Mouse (Mus musculus) heart, embryonic 16.5 days (tissue): ENCODE results near the gene Baiap2l2. TPM values are rescaled to one million over a fixed set of nuclear protein-coding genes. Genes with fewer than 3 reads are reported as not detected.

Experiments
- ATAC-seq: fragments of 200-750 bp; cut with Nextera tagmentation; replicated peaks from 2 replicates; pipeline ENCODE4 v1.8.0; 2017; ENCODE audit warnings: moderate number of reproducible peaks; ENCODE audit not compliant: insufficient read depth, low FRiP score; ENCODE audit errors: extremely low read depth
- H3K27ac ChIP-seq: fragments of 300-500 bp; sonication (generic); 2 replicates; pipeline ENCODE4 v1.5.1; 2014; ENCODE audit warnings: mild to moderate bottlenecking, low read length, control low read depth, moderate library complexity
- H3K27me3 ChIP-seq: fragments of 300-500 bp; sonication (generic); 2 replicates; pipeline ENCODE4 v1.6.1; 2014; ENCODE audit warnings: low read length, mixed read lengths; ENCODE audit not compliant: control insufficient read depth, insufficient read depth
- H3K36me3 ChIP-seq: fragments of 300-500 bp; sonication (generic); 2 replicates; pipeline ENCODE4 v1.6.1; 2014; ENCODE audit not compliant: control insufficient read depth, insufficient read depth
- H3K4me1 ChIP-seq: fragments of 300-500 bp; sonication (generic); 2 replicates; pipeline ENCODE4 v1.6.1; 2014; ENCODE audit warnings: low read length, mixed read lengths; ENCODE audit not compliant: control insufficient read depth, insufficient read depth
- H3K4me2 ChIP-seq: fragments of 300-500 bp; sonication (generic); 2 replicates; pipeline ENCODE4 v1.6.1; 2014; ENCODE audit warnings: low read depth, mild to moderate bottlenecking, control low read depth, low read length
- H3K4me3 ChIP-seq: fragments of 300-500 bp; sonication (generic); 2 replicates; pipeline ENCODE4 v1.5.1; 2014; ENCODE audit warnings: mild to moderate bottlenecking, control low read depth, low read length
- H3K9ac ChIP-seq: fragments of 300-500 bp; sonication (generic); 2 replicates; pipeline ENCODE4 v1.6.1; 2014; ENCODE audit warnings: low read length, control low read depth
- H3K9me3 ChIP-seq: fragments of 300-500 bp; sonication (generic); replicated peaks from 2 replicates; pipeline ENCODE4 v1.6.1; 2016; ENCODE audit warnings: low read length; ENCODE audit not compliant: control insufficient read depth
- WGBS: fragments of 180-500 bp; shearing (Covaris S2); extraction: QIAGEN DNeasy Blood & Tissue Kit; methylation state at CpG from one replicate; pipeline ENCODE4 v1.1.7; 2014; 5-methylcytosine and 5-hydroxymethylcytosine counted together
- polyA plus RNA-seq: library from polyadenylated mRNA; unstranded; fragments of >200 nt; fragmentation: Nextera tagmentation; extraction: Ambion mirVana; gene quantifications from 2 replicates; pipeline ENCODE4 v1.2.1, GENCODE M21; 2015

The Baiap2l2 gene
- polyA plus RNA-seq, 1 experiment from 2014 or later, result 17.3 TPM

DNA sequence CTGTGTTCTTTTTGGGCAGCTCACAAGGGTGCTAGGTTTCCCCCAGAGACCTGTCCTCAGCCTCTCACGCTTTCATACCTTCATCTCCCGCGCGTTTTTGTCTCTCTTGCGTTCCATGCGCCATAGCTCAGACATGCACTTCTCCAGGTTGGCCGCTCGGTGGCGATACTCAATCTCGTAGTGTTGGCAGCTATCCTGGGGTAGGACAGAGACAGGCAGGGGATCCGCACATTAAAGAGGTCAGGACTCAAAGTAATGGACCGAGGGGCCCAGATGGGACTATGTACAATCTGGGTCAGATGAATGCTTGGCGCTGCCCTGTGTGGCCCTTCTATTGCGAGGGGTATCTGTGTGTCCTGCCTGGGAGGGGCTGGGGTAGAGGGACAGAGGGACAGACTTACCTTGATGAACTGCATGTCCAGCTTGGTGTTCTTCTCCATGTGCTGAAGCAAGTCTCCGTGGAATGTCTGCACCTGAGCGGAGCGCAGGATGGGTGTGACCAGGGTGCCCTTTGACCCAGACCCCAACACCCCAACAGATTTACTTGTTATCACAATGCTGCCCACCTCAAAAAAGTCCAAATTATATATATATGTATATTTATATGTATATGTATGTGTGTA lies 14.1 kb downstream of the Baiap2l2 start:
- H3K9ac ChIP-seq, result peak overlapping the region; percentile 70
- no peak for ATAC-seq
- WGBS, result 19% methylated on average over 17 of the region's 17 CpGs

DNA sequence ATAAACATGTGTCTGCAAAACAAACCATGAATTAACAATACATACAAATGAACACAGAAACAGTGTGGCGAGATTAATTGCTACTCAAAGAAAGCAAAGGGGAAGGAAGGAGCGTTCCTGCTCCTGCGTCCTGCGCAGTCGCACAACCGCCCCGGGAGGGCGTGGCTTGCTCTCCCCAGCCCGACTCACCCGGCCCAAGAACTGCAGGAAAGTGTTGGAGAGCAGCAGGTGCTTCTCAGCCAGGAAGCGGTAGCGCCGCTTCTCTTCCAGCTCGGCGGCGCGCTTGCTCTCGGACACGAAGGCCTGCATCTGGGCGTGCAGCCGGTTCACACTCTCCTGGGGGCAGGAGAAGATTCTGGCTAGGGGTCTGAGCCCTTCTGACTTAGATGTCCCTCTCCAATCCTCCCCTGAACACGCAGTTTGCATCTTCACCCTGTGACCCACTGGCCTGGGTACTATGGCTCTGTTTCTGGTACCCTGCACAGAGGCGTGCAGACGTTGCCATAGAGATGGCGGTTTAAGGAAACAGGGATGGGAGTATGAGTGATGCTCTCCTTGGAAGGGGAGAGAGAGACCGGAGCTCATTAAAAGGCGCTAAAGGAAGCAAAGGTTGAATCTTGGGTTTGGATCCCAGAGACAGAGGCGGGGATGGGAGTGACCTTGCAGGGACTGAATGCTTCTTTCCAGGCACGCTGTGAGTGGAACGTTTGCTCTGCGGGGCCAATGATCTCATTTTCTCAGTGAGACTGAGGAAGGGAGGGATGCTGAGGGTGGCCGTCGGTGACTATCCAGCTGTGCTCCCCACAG lies 14.8 kb downstream of the Baiap2l2 start:
- peak; percentile 77 for ATAC-seq
- peak overlapping the region; percentile 85 for H3K4me2 ChIP-seq
- peak overlapping the region; percentile 70 for H3K9ac ChIP-seq
- peak overlapping the region; percentile 51 for H3K4me3 ChIP-seq
- peaks cover 4% of the 10 kb centered on the region; the same call in 1 of the 2 replicates for H3K27me3 ChIP-seq
- WGBS, result 2% methylated on average over 33 of the region's 33 CpGs
- H3K36me3 ChIP-seq, result no peaks in the 10 kb centered on the region
- H3K27ac ChIP-seq, result peak overlapping the region; percentile 59; the same call in 1 of the 2 replicates
- H3K4me1 ChIP-seq, result peaks cover 10% of the 10 kb centered on the region
- no peaks in the 10 kb centered on the region for H3K9me3 ChIP-seq

More for the DNA sequence above, 14.1 kb downstream of the Baiap2l2 start:
- Histone ChIP-seq H3K36me3 (no peaks in the 10 kb centered on the region), H3K4me3 (peak overlapping the region; percentile 51), H3K4me1 (peaks cover 10% of the 10 kb centered on the region), H3K27ac (no peak overlapping the region), H3K27me3 (peaks cover 4% of the 10 kb centered on the region; the same call in 1 of the 2 replicates), H3K9me3 (no peaks in the 10 kb centered on the region), H3K4me2 (peak overlapping the region; percentile 85)

DNA sequence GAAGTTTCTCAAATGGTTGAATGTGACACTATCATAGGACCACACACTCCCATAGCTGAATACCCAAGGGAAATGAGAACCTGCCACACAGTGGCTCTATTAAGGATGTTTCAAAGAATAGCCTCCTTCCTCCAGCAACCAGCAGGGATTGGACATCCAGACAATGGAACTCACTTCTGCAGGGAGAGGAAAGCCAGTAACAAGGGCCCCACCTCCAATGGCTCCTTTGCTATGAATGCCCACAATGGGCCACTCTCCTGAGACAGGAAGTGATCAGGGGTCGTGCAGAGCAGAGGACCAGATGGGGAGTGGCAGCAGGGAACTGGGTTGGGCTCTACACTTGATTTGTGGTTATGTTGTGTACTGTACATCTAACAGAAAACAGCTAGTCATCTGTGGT lies 16.8 kb downstream of the Baiap2l2 start:
- H3K4me3 ChIP-seq, result no peak overlapping the region
- H3K4me2 ChIP-seq, result no peak overlapping the region
- H3K4me1 ChIP-seq, result peaks cover 10% of the 10 kb centered on the region
- 25% methylated on average over 1 of the region's 1 CpGs for WGBS
- no peak overlapping the region for H3K9ac ChIP-seq
- no peak for ATAC-seq
- no peaks in the 10 kb centered on the region for H3K36me3 ChIP-seq
- peaks cover 4% of the 10 kb centered on the region for H3K27me3 ChIP-seq
- no peaks in the 10 kb centered on the region for H3K9me3 ChIP-seq
- no peak overlapping the region for H3K27ac ChIP-seq

DNA sequence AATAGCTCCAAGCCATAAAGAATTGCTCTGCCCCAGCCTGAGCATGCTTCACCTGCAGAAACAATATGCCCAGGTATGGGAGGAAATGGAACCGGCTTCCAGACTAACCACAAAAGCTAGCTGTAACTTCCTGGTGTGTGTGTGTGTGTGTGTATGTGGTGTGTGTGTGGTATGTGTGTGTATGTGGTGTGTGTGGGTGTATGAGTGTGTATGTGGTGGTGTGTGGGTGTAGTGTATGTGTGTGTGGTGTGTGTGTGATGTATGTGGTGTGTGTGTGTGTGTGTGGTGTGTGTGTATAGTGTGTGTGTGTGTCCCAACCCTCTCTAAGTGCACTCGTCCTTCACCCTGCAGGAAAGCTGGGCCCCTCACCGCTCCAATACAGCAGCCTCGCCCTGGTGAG lies 20.0 kb downstream of the Baiap2l2 start:
- Histone ChIP-seq H3K27me3 (peaks cover 18% of the 10 kb centered on the region), H3K9me3 (no peaks in the 10 kb centered on the region), H3K4me3 (no peak overlapping the region), H3K27ac (no peak overlapping the region), H3K9ac (no peak overlapping the region), H3K4me2 (no peak overlapping the region), H3K4me1 (peaks cover 12% of the 10 kb centered on the region), H3K36me3 (no peaks in the 10 kb centered on the region)
- 50% methylated on average over 4 of the region's 4 CpGs for WGBS
- ATAC-seq, result no peak

DNA sequence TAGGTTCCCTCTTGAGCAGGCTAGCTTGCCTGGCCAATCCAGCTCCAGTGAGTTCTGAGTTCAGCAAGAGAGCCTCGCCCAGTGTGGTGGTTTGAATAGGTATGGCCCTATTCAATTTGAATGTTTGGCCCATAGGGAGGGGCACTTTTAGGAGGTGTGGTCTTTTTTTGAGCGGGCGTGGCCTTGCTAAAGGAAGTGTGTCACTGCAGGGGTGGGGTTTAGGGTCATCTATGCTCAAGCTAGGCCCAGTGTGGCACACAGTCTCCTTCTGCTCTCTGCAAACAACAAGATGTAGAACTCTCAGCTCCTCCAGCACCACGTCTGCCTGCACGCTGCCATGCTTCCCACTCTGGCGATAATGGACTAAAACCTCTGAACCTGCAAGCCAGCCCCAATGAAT lies 21.6 kb downstream of the Baiap2l2 start:
- Histone ChIP-seq H3K4me2 (no peak overlapping the region), H3K4me3 (no peak overlapping the region), H3K9ac (no peak overlapping the region), H3K27ac (no peak overlapping the region), H3K4me1 (peaks cover 10% of the 10 kb centered on the region), H3K9me3 (no peaks in the 10 kb centered on the region), H3K36me3 (no peaks in the 10 kb centered on the region), H3K27me3 (peaks cover 16% of the 10 kb centered on the region)
- WGBS, result 92% methylated on average over 6 of the region's 6 CpGs
- ATAC-seq, result no peak

DNA sequence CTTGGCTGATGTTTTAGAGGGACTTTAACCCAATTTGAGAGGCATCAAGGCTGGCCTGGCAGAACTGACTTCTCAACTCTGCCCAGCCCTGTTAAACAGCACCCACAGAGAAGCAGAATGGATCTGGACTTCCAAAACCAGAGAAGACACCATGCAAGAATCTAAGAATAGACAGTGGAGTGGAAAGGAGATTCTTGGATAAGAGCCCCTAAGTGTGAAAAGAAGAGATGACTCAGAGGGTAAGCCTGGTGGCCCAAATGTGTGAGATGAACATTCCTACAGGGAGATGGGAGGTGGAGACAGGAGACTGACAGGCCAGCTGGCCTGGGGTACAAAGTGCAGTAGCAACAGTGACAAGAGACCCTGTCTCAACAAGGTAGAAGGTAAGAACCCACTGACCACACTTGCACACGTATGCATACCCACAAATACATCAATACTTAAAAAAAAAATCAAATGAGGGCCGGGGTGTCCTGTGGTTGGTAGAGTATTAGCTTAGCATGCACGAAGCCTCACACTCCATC lies 22.5 kb downstream of the Baiap2l2 start:
- Histone ChIP-seq H3K27me3 (peaks cover 16% of the 10 kb centered on the region), H3K9me3 (no peaks in the 10 kb centered on the region), H3K4me2 (no peak overlapping the region; the same call in 1 of the 2 replicates), H3K9ac (peak overlapping the region; percentile 28; the same call in 1 of the 2 replicates), H3K4me1 (peaks cover 10% of the 10 kb centered on the region), H3K27ac (peak overlapping the region; percentile 20; the same call in 1 of the 2 replicates), H3K36me3 (no peaks in the 10 kb centered on the region), H3K4me3 (no peak overlapping the region)
- ATAC-seq, result no peak
- whole genome bisulfite sequencing, result 83% methylated on average over 3 of the region's 3 CpGs

DNA sequence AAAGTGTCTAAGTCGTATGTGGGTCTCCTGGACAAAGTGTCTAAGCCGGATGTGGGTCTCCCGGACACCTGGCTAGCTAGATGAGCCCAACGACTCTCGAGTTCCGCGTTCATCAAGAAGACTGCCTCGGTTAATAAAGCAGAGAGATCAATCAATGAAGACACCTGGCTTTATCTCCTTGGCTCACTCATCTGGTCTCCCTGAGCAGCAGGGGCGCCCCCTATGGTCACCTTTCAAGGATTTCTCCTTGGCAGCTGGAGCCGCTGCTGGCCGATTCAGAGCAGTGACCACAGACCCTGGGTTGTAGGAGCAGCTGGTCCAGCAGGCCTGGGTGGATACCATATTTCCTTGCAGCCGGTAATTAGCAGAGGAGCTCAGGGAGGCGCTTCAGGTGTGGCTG lies 23.0 kb downstream of the Baiap2l2 start:
- Histone ChIP-seq H3K9ac (peak overlapping the region; percentile 28; the same call in 1 of the 2 replicates), H3K4me2 (peak overlapping the region; percentile 95), H3K36me3 (no peaks in the 10 kb centered on the region), H3K27me3 (peaks cover 16% of the 10 kb centered on the region), H3K4me1 (peaks cover 10% of the 10 kb centered on the region), H3K27ac (peak overlapping the region; percentile 20; the same call in 1 of the 2 replicates), H3K9me3 (no peaks in the 10 kb centered on the region), H3K4me3 (peak overlapping the region; percentile 58; the same call in 1 of the 2 replicates)
- ATAC-seq, result no peak
- WGBS, result 28% methylated on average over 13 of the region's 13 CpGs

DNA sequence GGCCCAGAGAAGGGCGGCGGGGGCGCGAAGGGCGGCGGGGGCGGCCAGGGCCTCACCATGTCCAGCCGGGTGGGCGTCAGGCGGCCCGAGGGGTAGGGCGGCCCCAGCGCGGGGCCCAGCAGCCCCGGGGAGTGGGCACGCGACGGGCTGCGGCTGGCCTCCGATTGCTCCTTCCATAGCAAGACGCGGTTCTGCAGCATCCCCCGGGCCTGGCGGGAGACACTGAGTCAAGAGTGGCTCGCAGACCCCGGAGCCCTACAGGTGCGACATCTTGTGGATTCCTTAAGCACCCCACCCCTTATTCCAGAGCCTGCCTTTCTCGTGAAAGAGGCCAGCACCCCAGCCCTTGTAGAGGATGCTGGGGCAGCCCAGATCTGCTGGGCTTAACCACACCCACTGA lies 23.6 kb downstream of the Baiap2l2 start:
- H3K9ac ChIP-seq, result peak overlapping the region; percentile 74
- H3K9me3 ChIP-seq, result no peaks in the 10 kb centered on the region
- H3K4me2 ChIP-seq, result peak overlapping the region; percentile 95
- under 1% methylated on average over 28 of the region's 28 CpGs for WGBS
- peak overlapping the region; percentile 15; the same call in 1 of the 2 replicates for H3K27ac ChIP-seq
- H3K4me1 ChIP-seq, result peaks cover 10% of the 10 kb centered on the region
- peak overlapping the region; percentile 58 for H3K4me3 ChIP-seq
- H3K36me3 ChIP-seq, result no peaks in the 10 kb centered on the region
- peaks cover 16% of the 10 kb centered on the region for H3K27me3 ChIP-seq
- ATAC-seq, result peak; percentile 26; the same call in 1 of the 2 replicates
